Mouse (Mus musculus) limb, embryonic 13.5 days (tissue): Measurements from ENCODE around the gene Ncam1. TPM values are rescaled to one million over a fixed set of nuclear protein-coding genes. Genes with fewer than 3 reads are reported as not detected.
A peak's percentile ranks its signal among the peaks of the same experiment; 100 is the strongest.

Experiments used
- ATAC-seq: fragments of 200-750 bp; cut with Nextera tagmentation; 2 replicates; pipeline ENCODE4 v1.8.0; 2017; ENCODE audit warnings: low read depth, moderate number of reproducible peaks, moderate TSS enrichment; ENCODE audit not compliant: low FRiP score
- H3K27ac ChIP-seq: fragments of 300-500 bp; sonication (generic); 2 replicates; pipeline ENCODE4 v1.5.1; 2015; ENCODE audit warnings: inconsistent platforms, mild to moderate bottlenecking, moderate library complexity
- H3K27me3 ChIP-seq: fragments of 300-500 bp; sonication (generic); 2 replicates; pipeline ENCODE4 v1.6.1; 2015; ENCODE audit warnings: mild to moderate bottlenecking, inconsistent platforms
- H3K36me3 ChIP-seq: fragments of 300-500 bp; sonication (generic); 2 replicates; pipeline ENCODE4 v1.6.1; 2015; ENCODE audit warnings: inconsistent platforms, mild to moderate bottlenecking, moderate library complexity
- H3K4me1 ChIP-seq: fragments of 300-500 bp; sonication (generic); 2 replicates; pipeline ENCODE4 v1.6.1; 2015; ENCODE audit warnings: inconsistent platforms
- H3K4me2 ChIP-seq: fragments of 300-500 bp; sonication (generic); replicated peaks from 2 replicates; pipeline ENCODE4 v1.6.1; 2015; ENCODE audit warnings: inconsistent platforms, mild to moderate bottlenecking, moderate library complexity
- H3K4me3 ChIP-seq: fragments of 300-500 bp; sonication (generic); 2 replicates; pipeline ENCODE4 v1.5.1; 2015; ENCODE audit warnings: moderate library complexity, mild to moderate bottlenecking, inconsistent platforms
- H3K9ac ChIP-seq: fragments of 300-500 bp; sonication (generic); 2 replicates; pipeline ENCODE4 v1.6.1; 2015; ENCODE audit warnings: mild to moderate bottlenecking, inconsistent platforms
- H3K9me3 ChIP-seq: fragments of 300-500 bp; sonication (generic); 2 replicates; pipeline ENCODE4 v1.6.1; 2016; ENCODE audit warnings: inconsistent platforms
- WGBS: fragments of 180-500 bp; shearing (Covaris S2); methylation state at CpG from one replicate; pipeline ENCODE4 v1.1.7; 2015; 5-methylcytosine and 5-hydroxymethylcytosine counted together
- polyA plus RNA-seq: library from polyadenylated mRNA; unstranded; fragments of >200 nt; fragmentation: Nextera tagmentation; extraction: Ambion mirVana; gene quantifications from 2 replicates; pipeline ENCODE4 v1.2.1, GENCODE M21; 2015

The Ncam1 gene
- polyA plus RNA-seq, 1 experiment from 2014 or later: 90.9 TPM

GRCm38 (mm10) chr9:49745696-49746095, 53.0 kb downstream of the Ncam1 start:
- H3K36me3 ChIP-seq: no peaks in the 10 kb centered on the region
- ATAC-seq: peak; percentile 90
- H3K4me3 ChIP-seq: no peak overlapping the region
- peaks cover 34% of the 10 kb centered on the region for H3K4me1 ChIP-seq
- H3K9ac ChIP-seq: no peak overlapping the region
- H3K9me3 ChIP-seq: no peaks in the 10 kb centered on the region
- H3K27me3 ChIP-seq: no peaks in the 10 kb centered on the region
- WGBS: 9% methylated on average over 4 of the region's 4 CpGs
- H3K27ac ChIP-seq: peak overlapping the region; percentile 52; the same call in 1 of the 2 replicates
- H3K4me2 ChIP-seq: no peak overlapping the region; the same call in 1 of the 2 replicates

GRCm38 (mm10) chr9:49744286-49744685, 54.4 kb downstream of the Ncam1 start:
- 48% methylated on average over 2 of the region's 2 CpGs for WGBS
- no peak overlapping the region for H3K9ac ChIP-seq
- peaks cover 39% of the 10 kb centered on the region for H3K4me1 ChIP-seq
- no peaks in the 10 kb centered on the region for H3K36me3 ChIP-seq
- 0 out of 2 replicates have a peak overlapping the region, but pooled peaks have one; percentile 23 for H3K27ac ChIP-seq
- ATAC-seq: no peak
- H3K4me3 ChIP-seq: no peak overlapping the region
- no peaks in the 10 kb centered on the region for H3K27me3 ChIP-seq
- H3K9me3 ChIP-seq: no peaks in the 10 kb centered on the region
- no peak overlapping the region for H3K4me2 ChIP-seq

DNA sequence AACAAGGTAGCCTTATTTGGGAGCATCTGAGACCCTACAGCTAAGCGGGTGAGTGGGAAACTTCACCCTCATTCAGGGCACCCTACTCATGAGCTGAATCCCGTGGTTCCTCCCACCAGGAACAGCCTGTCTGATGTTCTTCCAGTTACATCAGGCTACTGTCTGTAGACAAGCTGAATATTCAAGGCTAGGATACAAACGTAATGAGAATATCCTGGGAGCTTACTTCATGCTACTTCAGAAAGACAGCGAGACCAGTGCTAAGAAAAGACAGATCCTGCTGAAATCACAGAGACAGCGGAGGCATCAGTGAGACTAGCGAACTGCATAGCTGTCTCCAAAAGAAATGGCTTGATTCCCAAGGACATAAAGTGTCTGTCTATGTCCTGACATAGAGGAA, 58.8 kb downstream of the Ncam1 start:
- 91% methylated on average over 6 of the region's 6 CpGs for WGBS
- H3K4me1 ChIP-seq: peaks cover 27% of the 10 kb centered on the region

GRCm38 (mm10) chr9:49738546-49738945, 60.2 kb downstream of the Ncam1 start:
- no peak overlapping the region for H3K4me3 ChIP-seq
- no peaks in the 10 kb centered on the region for H3K27me3 ChIP-seq
- ATAC-seq: 0 out of 2 replicates have a peak, but pooled peaks have one; percentile 61
- H3K9me3 ChIP-seq: no peaks in the 10 kb centered on the region
- 47% methylated on average over 1 of the region's 1 CpGs for WGBS
- no peak overlapping the region for H3K4me2 ChIP-seq
- H3K36me3 ChIP-seq: no peaks in the 10 kb centered on the region
- peaks cover 16% of the 10 kb centered on the region for H3K4me1 ChIP-seq
- H3K27ac ChIP-seq: no peak overlapping the region
- no peak overlapping the region for H3K9ac ChIP-seq

More for the DNA sequence above, 58.8 kb downstream of the Ncam1 start:
- no peak overlapping the region for H3K4me2 ChIP-seq
- H3K9me3 ChIP-seq: no peaks in the 10 kb centered on the region
- H3K4me3 ChIP-seq: no peak overlapping the region
- H3K36me3 ChIP-seq: no peaks in the 10 kb centered on the region
- ATAC-seq: no peak
- no peak overlapping the region for H3K9ac ChIP-seq
- no peak overlapping the region for H3K27ac ChIP-seq
- no peaks in the 10 kb centered on the region for H3K27me3 ChIP-seq

DNA sequence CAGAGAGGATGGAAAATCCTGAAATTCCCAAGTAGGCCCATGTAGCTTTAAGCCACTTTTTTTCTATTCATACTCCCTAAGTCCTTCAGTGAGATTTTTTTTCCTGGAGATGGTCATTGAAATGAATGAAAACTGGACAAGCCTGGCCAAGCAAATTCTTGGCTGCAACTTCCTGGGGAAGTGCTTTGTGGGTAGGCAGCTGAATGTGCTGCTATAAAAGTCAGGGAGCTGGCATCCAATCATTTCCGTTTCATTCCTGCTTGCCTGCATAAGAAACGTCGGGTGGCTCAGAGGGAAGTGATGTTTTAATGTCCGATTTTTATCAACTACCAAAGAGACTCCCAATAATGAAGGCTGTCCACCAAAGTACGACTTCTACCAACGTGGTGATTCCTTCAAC, 61.6 kb downstream of the Ncam1 start:
- no peaks in the 10 kb centered on the region for H3K36me3 ChIP-seq
- WGBS: 84% methylated on average over 6 of the region's 6 CpGs
- no peak overlapping the region for H3K4me3 ChIP-seq
- H3K4me1 ChIP-seq: peaks cover 16% of the 10 kb centered on the region
- no peak overlapping the region for H3K9ac ChIP-seq
- no peak for ATAC-seq
- no peak overlapping the region for H3K27ac ChIP-seq
- H3K4me2 ChIP-seq: no peak overlapping the region
- no peaks in the 10 kb centered on the region for H3K9me3 ChIP-seq
- H3K27me3 ChIP-seq: no peaks in the 10 kb centered on the region

GRCm38 (mm10) chr9:49734348-49735007, 64.2 kb downstream of the Ncam1 start:
- H3K36me3 ChIP-seq: no peaks in the 10 kb centered on the region
- WGBS: 84% methylated on average over 7 of the region's 7 CpGs
- H3K27me3 ChIP-seq: no peaks in the 10 kb centered on the region
- H3K9me3 ChIP-seq: no peaks in the 10 kb centered on the region
- no peak overlapping the region for H3K4me2 ChIP-seq
- H3K9ac ChIP-seq: no peak overlapping the region
- H3K27ac ChIP-seq: no peak overlapping the region
- no peak for ATAC-seq
- peaks cover 8% of the 10 kb centered on the region for H3K4me1 ChIP-seq
- H3K4me3 ChIP-seq: no peak overlapping the region

GRCm38 (mm10) chr9:49733726-49734125, 65.0 kb downstream of the Ncam1 start:
- no peak overlapping the region for H3K27ac ChIP-seq
- no peaks in the 10 kb centered on the region for H3K27me3 ChIP-seq
- H3K4me1 ChIP-seq: peaks cover 7% of the 10 kb centered on the region
- H3K4me3 ChIP-seq: no peak overlapping the region
- H3K9me3 ChIP-seq: no peaks in the 10 kb centered on the region
- WGBS: 76% methylated on average over 5 of the region's 5 CpGs
- no peak for ATAC-seq
- no peak overlapping the region for H3K9ac ChIP-seq
- H3K36me3 ChIP-seq: no peaks in the 10 kb centered on the region
- H3K4me2 ChIP-seq: no peak overlapping the region

GRCm38 (mm10) chr9:49729479-49729878, 69.2 kb downstream of the Ncam1 start:
- Histone ChIP-seq H3K9ac (no peak overlapping the region), H3K4me3 (no peak overlapping the region), H3K9me3 (no peaks in the 10 kb centered on the region), H3K4me1 (no peaks in the 10 kb centered on the region), H3K27ac (no peak overlapping the region), H3K36me3 (no peaks in the 10 kb centered on the region), H3K4me2 (no peak overlapping the region), H3K27me3 (no peaks in the 10 kb centered on the region)
- WGBS: 49% methylated on average over 3 of the region's 3 CpGs
- no peak for ATAC-seq

DNA sequence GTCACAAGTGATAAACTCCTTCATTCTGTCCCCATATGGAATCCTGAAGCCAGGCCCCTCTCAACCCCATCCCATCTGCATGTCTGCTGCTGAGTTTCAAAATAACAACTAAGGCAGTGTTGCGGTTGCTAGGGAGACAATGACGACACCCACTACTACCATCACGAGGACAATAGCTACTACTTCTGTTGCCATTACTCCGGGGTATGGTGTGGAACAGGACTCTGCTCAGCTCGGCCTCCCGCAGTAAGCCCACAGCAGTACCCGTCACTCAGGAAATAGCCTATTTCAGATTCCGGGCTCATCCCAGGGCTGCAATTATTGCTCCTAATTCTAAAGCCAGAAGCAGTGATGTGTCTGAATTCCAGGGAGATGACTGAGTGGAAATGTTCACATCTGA, 70.5 kb downstream of the Ncam1 start:
- Histone ChIP-seq H3K4me1 (no peaks in the 10 kb centered on the region), H3K36me3 (no peaks in the 10 kb centered on the region), H3K4me2 (no peak overlapping the region), H3K27me3 (no peaks in the 10 kb centered on the region), H3K9me3 (no peaks in the 10 kb centered on the region), H3K27ac (no peak overlapping the region), H3K4me3 (no peak overlapping the region), H3K9ac (no peak overlapping the region)
- ATAC-seq: no peak
- WGBS: 63% methylated on average over 8 of the region's 8 CpGs

GRCm38 (mm10) chr9:49722765-49723164, 76.0 kb downstream of the Ncam1 start:
- H3K9ac ChIP-seq: no peak overlapping the region
- WGBS: 84% methylated on average over 5 of the region's 5 CpGs
- H3K4me1 ChIP-seq: peaks cover 3% of the 10 kb centered on the region; the same call in 1 of the 2 replicates
- H3K4me3 ChIP-seq: no peak overlapping the region
- no peaks in the 10 kb centered on the region for H3K9me3 ChIP-seq
- H3K27me3 ChIP-seq: no peaks in the 10 kb centered on the region
- no peak for ATAC-seq
- H3K4me2 ChIP-seq: no peak overlapping the region
- H3K36me3 ChIP-seq: no peaks in the 10 kb centered on the region
- H3K27ac ChIP-seq: no peak overlapping the region

GRCm38 (mm10) chr9:49715121-49715520, 83.6 kb downstream of the Ncam1 start:
- Histone ChIP-seq H3K27me3 (no peaks in the 10 kb centered on the region), H3K9ac (no peak overlapping the region), H3K9me3 (no peaks in the 10 kb centered on the region), H3K36me3 (no peaks in the 10 kb centered on the region), H3K27ac (no peak overlapping the region), H3K4me2 (no peak overlapping the region), H3K4me1 (peaks cover 3% of the 10 kb centered on the region; the same call in 1 of the 2 replicates), H3K4me3 (no peak overlapping the region)
- ATAC-seq: no peak

GRCm38 (mm10) chr9:49714091-49714490, 84.6 kb downstream of the Ncam1 start:
- H3K4me3 ChIP-seq: no peak overlapping the region
- H3K27me3 ChIP-seq: no peaks in the 10 kb centered on the region
- peaks cover 3% of the 10 kb centered on the region; the same call in 1 of the 2 replicates for H3K4me1 ChIP-seq
- H3K9ac ChIP-seq: no peak overlapping the region
- H3K4me2 ChIP-seq: no peak overlapping the region
- H3K27ac ChIP-seq: no peak overlapping the region
- no peak for ATAC-seq
- no peaks in the 10 kb centered on the region for H3K9me3 ChIP-seq
- H3K36me3 ChIP-seq: no peaks in the 10 kb centered on the region
- WGBS: 75% methylated on average over 3 of the region's 3 CpGs

DNA sequence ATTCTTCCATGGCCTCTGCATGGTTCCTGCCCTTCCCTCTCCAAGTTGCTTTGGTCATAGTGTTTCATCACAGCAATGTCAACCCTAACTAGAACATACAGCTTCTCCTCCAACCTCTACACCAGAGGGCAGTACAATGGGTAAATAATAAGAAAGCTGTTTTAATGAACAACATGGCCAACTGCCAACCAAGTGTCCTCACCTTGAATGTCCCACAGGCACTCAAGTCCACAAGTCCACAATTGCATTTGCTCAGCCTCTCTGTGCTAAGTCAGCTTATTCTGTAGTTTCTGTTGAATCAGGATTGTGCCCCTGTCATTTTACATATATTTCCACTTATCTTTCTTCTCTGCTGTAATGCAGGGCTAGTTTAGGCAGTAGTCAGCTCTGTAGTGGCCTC, 91.1 kb downstream of the Ncam1 start:
- Histone ChIP-seq H3K9ac (no peak overlapping the region), H3K4me1 (no peaks in the 10 kb centered on the region), H3K4me3 (no peak overlapping the region), H3K27ac (no peak overlapping the region), H3K36me3 (no peaks in the 10 kb centered on the region; the same call in 1 of the 2 replicates), H3K4me2 (no peak overlapping the region), H3K9me3 (no peaks in the 10 kb centered on the region), H3K27me3 (no peaks in the 10 kb centered on the region)
- no peak for ATAC-seq
